Mouse (Mus musculus): Measurements from ENCODE around the gene Parvb. TPM values are rescaled to one million over a fixed set of nuclear protein-coding genes. Genes with fewer than 3 reads are reported as not detected.

The Parvb gene
- polyA plus RNA-seq (2017; shearing (Covaris generic)), result 1 to 10 TPM in 1 of 3 experiments, under 1 TPM in 1, not detected in 1; 0.89 to 2.1 TPM

DNA sequence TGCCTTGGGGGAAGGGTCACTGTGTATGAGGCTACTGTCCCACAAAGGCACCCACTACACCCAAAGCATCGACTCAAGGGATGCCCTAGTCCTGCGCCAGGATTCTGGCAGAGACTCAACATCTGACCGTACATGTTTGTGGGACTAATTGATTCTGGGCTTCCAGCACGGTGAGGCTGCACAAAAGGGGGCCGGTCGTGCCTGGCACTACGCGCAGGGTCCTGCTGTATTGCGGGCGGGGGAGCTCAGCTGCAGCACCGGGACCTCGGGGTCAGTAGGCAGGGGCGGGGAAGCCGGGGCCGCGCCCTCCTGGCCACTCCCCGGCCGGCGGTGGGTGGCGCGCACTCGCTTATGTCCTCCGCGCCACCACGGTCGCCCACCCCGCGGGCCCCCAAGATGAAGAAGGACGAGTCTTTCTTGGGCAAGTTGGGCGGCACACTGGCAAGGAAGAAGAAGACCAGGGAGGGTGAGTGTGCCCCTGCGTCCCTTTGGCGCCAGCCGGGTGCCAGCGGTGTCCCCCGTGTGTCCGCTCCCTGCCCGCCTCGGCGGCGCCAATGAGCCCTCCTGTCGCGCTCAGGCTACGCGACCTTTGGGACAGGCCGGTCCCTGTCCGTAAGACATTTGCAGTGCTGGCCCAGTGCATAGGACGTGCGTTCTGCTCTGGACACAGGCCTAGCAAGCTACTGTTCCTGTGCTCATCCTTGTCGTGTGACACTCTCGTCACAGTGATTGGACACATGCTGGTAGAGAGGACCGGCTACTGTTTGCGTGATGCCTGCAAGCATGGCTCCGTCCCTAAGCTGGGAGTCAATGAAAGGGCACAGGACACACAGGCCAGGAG is at the start of gene Parvb:
Parvb (plus strand) TSS at position 323 of the 841 bp plus-strand sequence.
- no peak for ATAC-seq

DNA sequence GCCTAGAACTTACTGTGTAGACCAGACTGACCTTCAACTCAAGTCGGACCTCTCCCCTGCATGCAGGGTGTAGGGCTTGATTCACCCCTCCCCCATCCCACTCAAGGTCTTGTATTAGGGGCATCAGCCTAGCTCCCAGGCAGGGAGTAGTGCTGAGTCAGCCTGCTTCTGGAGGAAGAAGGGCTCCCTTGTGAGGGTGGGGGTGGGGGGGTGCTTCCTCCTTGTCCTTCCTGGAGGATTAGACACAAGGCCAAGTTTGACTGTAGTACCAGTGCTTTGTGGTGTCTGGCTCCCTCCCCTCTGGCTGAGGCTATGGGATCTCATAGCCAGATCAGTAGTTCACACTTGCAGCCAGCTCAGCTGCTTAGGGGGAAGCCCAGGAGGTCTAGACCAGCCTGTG is 47.9 kb upstream of the Parvb start:
- ATAC-seq, result no peak

DNA sequence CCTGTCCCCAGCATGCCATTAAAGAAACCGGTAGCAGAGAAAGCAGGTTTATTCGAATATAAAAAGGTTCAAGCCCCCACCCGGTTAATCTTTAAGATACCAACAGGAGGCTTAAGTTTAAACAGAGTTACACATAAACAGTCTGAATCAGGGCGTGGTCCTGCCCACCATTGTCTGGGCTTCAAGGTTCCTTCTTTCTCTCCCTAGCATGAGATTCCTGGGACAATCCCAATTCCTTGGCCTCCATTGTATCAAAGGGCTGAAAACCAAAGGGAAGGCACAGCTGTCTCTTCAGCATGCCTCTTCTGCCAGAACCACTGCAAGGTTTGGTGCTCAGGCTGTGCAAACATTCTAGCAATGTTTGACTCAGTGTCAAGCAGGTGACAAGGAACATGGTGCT is 45.6 kb upstream of the Parvb start:
- no peak for ATAC-seq

DNA sequence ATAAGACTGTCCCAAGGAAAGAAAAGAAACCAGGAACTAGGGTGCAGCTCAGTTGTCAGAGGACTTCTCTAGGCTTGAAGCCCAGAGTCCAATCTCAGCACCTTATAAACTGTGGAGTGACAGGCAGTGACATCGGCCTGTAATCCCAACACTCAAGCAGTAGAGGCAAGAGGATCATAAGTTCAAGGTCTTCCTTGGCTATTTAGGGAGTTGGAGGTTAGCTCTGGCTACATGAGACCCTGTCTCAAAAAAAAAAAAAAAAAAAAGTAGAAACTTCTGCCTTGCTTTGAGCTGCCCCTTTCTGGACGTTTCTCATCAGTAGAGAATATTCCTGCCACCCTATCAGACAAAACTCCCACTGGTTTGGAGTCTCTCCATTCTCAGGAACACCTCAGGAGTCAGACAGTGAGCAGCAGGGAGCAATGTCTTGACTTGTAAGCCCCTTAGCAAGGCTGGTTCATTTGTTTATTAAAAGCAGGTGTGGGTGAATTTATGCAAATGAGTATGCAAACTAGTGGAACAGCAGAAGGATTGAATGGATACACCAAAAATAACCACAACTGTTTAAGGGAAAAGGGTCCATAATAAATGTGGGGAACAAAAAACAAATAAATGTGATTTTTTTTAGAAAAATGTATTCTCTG is 42.8 kb upstream of the Parvb start:
- no peak for ATAC-seq

DNA sequence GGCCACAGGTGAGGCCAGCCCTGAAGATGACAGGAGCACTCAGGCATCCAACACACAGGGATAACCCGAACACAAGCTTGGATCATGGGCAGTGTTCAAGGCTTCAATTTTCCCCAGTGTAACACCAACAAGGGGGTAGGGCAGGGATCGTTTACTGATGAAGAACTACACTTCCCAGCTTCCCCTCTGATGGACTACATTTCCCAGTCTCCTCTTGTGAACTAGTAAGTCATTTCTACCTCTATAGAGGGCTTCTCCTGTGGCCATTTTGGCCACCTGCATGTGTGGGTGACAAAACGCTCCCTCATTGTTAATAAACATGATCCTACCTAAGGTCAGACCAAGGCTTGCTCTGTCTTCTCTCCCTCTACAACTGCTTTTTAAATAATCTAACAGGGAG is 42.0 kb upstream of the Parvb start:
- ATAC-seq, result no peak

DNA sequence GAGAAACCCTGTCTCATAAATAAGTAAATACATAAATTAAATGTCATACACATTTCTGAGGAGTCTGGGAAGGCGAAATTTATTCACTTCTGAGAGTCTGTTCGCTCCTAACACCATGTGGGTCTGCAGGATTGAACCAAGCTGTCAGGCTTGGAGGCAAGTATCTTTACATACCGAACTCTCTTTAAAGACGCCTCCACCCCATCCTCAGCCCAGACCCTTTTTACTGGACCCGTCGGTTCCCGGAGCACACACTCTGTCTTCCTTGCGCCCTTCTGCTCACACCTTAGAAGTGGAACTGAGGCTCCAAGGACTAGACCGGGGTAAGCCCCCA is 40.2 kb upstream of the Parvb start:
- no peak for ATAC-seq

DNA sequence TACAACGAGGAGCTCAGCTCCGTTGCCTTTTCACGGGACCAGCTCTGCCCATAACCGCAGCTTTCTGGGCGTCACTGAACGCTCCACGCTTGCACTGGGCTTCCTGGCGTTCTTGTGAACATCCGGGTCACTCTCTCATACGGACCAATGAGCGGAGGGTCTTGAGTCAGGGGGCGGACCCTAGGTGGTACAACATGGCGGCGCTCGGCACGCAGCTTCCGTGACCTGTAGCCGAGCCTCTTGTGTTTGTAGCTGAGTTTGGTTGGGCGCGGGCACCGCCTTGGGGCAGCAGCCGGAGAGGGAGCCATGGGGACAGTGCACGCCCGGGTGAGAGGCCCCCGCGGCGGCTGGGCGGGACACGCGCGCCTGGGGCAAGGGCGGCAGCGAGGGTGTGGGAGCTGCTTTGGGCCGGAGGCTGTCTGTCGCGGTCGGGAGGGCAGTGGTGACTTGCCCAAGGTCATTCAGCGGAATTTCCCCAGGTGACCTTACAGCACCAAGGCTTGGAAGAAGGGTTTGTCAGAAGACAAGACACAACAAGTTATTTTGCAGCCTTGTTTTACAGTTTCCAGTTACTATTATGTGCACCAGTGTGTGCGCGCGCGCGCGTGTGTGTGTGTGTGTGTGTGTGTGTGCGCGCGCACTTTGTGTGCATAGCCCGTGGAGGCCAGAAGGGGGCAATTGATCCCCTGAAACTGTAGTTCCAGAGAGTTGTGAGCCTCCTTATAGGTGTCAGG is 39.6 kb upstream of the Parvb start, which contains the start of gene Samm50:
Samm50 (plus strand) TSS at position 184 of the 734 bp plus-strand sequence.
- peak; percentile 100 for ATAC-seq

DNA sequence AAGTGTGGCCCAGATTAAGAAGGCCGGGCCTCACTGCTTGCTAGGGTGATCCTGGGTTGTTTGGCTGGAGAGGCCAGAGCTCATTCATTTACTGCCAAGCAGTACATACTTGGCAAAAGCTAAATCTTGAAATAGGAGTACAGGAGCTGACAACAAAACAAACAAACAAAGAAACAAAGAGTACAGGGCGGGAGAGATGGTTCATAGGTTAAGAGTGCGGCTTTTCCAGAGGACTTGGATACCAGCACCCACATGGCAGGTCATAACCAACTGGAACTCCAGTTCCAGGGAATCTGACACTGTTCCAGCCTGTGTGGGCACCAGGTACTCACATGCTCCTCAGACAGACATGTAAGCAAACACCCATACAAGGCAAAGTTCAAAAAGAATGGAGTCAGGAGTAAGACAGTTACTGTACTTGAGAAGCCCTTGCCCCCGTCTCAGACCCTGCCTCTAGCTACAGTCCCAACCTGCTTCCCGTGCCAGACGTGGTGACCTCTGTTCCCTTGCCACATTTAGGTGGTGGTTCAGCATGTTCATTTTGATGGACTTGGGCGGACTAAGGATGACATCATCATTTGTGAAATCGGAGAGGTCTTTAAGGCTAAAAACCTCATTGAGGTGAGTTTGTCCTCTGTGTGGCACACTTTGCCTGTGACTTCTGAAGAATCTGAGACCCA is 35.2 kb upstream of the Parvb start:
- ATAC-seq, result no peak

DNA sequence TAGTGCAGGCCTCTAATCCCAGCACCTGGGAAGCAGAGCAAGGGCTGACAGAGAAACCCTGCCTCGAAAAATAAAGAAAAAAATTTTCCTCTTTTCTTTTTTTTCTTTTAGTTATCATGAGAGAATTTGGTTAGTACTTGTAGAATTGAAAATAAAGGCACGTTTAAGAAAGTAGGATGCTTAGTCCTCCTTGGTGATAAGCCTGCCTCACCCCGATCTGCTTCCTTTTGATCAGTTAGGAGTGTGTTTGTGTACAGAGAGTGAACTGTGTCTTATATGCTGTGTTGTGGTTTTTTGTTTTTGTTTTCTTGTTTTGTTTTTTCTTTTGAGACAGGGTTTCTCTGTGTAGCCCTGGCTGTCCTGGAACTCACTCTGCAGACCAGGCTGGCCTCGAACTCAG is 24.5 kb upstream of the Parvb start:
- no peak for ATAC-seq

DNA sequence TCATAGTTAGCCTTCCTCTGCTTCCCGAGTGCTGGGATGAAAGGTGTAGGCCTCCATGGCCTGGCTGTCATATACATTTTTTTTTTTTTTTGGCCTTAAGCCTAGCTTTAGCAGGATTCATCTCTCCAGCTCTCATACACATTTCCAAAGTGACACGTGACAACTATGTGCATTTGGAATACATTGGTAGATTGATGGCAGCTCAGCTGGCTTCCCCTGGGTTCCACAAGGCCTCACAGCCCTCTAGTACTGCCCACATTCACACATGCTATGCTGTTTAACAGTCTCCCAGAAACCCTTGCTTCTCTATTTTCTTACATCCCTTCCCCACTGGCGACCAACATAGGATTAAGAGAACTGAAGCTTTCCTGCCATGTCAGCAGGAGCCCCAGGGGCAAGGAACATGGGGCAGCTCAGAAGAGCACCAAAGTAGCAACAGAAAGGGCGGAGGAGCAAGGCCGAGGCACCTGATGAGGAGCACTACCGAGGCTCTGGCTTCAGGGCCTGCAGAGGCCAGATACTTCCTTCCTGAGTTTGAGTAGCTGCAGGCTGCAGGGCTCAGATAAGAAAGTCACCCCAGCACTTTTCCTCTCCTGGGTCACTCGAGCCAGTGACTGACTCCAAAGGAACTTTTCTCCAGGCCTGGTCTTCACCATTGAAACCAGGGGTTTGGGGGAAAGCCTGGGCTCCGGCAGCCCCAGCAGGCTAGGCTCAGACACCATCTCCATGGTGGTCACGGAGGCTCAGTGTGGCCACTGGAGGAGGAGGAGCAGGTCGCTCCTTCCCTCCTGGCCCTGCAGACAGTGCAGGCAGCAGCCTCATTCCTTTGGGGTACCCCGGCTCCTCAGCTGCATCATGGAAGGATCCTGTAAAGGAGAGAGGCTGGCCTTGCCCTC is 22.1 kb upstream of the Parvb start:
- no peak for ATAC-seq

DNA sequence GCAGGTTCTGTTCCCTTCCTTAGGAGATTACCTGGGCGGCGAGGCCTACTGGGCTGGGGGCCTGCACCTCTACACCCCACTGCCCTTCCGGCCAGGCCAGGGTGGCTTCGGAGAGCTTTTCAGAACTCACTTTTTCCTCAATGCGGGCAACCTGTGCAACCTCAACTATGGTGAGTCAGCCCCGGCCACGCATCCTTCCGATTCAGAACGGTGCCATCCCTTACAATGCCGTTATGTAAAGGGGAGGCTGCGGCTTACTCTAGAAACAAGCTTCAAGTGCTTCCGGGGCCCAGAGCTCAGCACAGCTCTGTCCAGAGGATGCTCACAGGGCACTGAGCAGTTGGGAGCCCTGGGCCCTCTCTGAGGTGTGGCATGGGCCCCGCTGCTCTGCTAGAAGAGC is 21.4 kb upstream of the Parvb start:
- ATAC-seq, result no peak

DNA sequence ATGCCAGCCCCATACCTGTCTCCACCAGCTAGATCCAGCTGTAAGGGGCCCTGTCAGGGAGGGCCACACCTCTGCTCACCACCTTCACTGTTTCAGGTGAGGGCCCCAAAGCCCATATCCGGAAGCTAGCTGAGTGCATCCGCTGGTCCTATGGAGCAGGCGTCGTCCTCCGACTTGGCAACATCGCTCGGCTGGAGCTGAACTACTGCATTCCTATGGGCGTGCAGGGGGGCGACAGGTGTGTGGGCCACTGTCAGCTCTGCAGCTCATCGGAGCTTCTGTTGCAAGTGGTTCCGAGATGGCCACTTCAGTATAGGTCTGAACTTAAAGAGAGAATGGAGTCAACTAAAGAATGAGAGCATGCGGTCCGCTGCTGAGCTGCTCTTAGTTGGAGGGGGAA is 20.9 kb upstream of the Parvb start:
- no peak for ATAC-seq

DNA sequence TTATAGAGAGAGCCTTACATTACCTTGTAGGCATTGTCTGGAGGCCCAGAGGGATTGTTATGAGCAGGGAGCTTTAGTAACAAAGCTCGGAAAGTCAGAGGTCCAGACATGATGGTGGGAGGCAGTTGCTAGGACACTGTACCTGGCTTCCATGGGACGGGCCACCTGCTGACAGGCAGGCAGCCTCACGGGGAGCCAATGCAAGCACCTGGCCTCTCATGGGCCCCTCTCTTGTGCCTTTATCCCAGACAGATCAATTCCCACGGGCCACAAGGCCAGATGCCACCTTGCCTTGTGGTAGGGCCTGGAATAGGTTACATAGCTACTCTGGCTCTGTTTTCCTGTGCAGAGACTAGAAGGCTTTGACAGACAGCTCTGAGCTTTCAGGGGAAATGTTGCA is 20.3 kb upstream of the Parvb start:
- ATAC-seq, result no peak

DNA sequence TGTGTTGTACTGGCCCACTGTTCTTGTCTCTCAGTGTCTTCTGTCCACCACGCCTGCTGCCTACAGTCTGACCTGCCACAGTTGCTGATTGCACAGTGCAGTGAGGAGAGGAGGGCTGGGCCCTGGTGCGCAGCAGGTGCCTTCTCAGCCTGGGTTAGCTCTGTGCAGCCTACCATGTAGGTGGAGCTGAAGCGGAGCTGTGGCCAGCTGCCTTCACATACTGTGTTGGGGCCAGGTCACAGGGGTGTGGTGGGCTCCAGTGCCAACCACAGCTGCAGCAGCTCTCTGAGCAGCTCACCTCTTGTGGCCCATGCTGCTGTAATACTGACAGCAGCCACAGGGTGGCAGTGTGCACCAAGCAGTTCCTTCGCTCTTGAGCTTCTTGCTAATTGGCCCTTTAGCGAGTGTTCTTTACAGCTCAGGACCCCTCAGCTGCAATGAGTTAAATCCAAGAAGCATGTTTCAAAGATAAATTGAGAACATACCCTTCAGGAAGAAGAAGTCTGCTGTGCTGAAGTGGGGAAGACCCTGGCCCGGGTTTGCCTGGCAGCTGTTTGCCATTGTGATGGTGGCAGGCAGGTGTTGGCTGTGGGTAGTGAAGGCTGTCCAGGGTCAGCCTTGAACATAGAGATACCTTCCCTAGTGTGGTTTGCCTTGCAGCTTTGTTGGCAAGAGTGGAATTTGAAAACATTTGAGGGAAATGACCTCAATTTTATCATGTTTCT is 19.6 kb upstream of the Parvb start:
- ATAC-seq, result peak; percentile 46

DNA sequence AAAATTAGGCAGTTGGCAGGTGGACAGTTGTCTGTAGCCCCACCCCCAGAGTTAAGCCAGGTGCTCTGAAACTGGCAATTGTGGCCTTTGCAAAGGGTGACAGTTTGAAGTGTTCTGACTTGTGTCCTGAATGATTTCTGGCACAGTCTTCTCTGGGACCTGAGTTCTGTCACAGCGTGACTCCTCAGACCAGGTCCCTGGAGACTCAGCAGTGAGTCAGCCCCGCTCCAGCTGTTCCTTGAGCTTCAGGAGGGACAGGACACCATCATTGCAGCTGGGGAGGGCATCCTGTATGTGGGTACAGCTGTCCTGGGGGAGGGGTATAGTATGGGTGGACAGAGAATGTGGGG is 19.1 kb upstream of the Parvb start:
- ATAC-seq, result no peak

DNA sequence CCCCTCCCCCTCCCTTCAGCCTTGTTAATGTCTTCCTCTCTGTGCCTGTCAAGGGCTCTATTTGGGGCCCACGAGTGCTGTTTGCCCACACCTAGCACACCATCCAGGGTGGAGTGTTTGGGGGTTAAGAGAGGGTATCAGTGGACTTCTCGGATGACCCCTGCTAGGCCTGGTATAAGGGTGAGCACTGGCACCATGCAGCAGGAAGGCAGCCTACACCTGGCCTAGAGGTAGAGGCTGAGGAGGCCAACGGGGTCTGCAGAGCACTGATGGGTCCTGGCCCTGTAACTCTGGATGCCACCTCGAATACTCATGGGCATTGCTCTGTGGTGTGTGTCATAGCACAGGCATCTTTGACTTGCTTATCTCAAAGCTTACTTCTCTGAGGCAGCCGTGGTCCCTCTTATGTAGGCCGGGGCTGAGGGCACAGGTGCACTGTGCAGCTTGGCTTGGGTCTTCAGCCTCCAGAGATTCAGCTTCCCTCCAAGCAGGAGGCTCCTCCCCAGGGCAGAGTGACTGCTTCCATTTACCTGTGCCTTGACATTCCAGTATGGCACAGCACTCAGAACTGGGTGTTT is 18.6 kb upstream of the Parvb start:
- no peak for ATAC-seq

DNA sequence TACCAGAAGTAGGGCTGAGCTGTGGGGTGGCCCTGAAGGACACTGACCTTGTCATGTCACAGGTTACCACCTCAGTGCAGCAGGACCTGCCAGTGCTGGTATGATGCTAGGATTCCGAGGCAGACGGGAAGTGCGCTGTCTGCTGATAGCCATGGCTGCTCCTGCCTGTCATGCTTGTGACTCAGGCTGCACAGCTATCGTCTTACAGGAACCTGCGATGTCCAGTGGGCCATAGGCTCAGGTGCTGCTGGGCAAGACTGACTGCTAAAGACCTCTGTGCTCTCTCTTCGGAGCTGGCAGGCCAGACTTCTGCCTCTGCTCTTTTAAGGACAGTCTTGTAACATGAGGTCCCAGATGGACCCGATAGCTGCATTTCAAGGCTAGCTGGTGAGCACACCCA is 17.4 kb upstream of the Parvb start:
- no peak for ATAC-seq

DNA sequence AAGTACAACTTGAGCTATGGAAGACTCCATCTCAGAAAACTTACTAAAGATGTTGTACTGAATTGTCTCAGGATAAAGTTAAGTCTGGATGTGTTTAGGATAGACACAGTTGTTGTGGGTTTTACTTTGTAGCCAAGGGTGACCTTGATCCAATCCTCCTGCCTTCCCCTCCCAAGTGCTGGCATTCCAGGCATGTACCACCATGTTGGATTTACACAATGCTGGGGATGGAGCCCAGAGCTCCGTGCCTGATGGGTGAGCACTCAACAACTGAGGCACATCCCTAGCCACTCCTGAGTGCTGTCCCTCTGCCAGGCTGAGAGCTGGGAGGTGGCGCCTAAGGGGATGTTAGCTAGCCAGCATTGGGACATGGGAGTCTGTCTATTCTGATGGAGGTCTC is 16.6 kb upstream of the Parvb start:
- no peak for ATAC-seq

DNA sequence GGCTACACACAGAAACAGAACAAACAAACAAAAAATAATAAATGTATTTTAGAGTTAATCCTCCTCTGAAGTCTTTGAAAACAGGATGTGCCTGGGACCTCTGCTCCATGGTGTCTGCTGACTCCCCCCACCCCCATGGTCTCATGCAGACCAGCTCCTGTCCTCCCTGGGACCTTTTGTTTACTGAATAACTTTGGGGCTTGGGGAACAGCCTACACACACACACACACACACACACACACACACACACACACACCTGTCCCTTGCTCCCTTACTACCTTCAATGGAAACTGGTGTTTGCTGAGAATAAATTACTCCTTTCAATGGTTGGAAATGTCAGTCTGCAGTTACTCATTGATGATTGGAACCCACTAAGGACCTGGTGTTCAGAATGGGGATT is 15.8 kb upstream of the Parvb start:
- ATAC-seq, result no peak

DNA sequence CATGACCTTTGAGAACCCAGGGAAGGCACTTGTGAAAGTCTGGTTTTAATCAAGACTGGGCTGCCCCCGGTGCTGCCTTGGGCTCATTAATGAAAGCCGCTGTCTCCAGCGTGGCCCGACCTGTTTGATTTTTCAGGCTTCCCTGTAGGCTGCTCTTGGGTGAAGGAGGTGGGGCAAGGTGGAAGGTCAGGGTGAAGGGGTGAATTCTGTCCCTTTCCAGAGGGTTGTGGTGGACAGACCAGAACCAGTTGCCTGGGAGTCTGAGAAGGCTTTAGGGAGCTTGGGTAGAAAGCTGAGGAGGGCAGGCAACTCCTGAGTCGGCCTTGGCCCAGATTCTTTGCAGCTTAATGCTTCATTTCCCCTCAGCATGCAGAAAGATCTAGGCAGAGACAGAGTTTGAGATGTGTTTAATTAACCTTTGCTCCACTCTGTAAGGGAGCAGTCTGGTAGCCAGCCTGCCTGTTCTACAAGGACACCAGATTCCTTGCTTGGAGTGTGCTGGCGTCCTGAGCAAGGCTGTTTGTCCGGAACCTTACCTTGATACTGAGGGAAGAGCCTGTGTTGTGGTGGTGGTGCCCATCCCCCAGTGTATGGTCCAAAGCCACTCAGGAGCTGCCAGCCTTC is 15.3 kb upstream of the Parvb start:
- no peak for ATAC-seq

All from inflammation-experienced regulatory T-cells, adult 6 months (primary cell).